Mouse (Mus musculus): ENCODE measurements around the gene Pcsk5.

The Pcsk5 gene

DNA sequence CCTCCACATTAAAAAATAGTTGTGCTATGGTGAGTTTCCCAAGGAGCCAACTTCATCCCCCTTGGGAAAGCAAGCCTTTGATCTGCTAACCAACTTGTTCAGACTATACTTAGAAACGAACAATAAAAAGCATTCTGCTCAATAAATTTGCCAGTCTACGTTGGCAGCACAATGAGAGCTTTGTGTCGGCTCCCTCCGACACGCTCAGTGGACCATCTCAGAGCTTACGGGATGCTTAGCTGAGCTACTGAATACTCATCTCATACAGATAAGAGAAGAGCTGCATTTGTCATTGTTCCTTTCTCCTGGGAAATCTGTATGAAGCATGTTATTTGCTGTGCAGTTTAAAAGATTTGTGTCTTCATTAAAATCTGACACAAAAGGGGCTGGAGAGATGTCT is 451.0 kb downstream of the Pcsk5 start:
- no peak for DNase-seq

DNA sequence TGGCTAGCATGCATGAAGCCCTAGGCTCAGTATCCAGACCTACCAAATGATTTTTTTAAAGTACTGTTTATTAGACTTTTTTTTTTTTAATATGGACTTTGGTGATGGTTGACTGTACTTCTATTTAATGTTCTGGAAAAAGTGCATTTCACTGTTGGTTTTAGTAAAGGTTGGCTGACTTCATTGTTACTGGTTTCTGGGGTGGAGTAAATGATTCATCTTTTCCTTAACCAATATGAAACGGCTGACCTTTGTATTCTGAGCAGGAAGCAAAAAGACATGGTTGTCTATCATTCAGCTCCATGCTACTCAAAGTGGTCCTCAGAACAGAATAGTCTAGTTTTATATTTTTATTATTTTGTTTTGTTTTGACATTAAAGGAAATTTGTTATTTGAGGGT is 452.0 kb downstream of the Pcsk5 start:
- DNase-seq, result no peak

DNA sequence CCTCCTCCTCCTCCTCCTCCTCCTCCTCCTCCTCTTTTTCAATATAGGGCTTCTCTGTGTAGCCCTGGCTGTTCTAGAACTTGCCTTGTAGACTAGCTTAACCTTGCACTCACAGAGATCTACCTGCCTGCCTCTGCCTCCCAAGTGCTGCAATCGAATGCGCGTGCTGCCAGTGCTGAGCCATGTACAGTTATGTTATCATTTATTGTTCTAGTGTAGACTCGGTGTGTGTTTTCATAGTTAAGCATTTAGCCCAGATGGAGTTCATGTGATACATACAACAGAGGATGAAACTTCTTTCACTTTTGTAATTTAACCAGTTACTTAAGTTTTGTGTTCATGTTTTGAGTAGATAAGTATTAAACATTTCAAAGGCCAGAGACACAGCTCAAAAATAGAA is 452.4 kb downstream of the Pcsk5 start:
- DNase-seq, result no peak

DNA sequence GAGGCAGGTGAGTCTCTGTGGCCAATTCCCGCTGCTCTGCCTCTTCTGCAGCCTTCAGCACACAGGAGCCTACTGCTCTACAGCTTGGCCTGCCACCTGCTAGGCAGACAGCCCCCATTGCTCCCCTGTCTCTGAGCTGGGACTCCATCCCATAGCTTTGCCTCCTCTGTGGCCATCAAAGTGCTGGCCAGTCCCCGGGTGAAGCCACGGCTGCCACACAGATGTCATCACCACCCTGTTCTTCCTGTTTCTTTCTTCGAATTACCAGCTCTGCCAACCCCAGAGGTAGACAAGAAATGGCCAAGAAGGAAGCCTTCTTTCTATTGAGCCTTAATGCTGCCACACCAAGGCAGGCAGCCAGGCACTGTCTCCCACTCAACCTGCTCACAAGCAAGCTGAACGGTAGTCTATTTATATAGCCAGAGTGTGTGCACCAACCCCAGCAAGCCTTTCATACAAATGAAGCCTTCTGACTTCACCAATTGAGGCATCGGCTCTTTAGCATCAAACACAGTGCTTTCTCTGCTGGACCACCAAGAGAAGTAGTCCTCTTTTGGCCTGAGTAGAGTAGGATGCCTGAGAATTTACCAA is 454.5 kb downstream of the Pcsk5 start:
- DNase-seq, result no peak
